Mouse (Mus musculus) midbrain, embryonic 14.5 days (tissue): ENCODE data around the gene Gas2l1. TPM values are rescaled to one million over a fixed set of nuclear protein-coding genes. Genes with fewer than 3 reads are reported as not detected.

ENCODE experiments used
- ATAC-seq: fragments of 200-750 bp; cut with Nextera tagmentation; 2 replicates; pipeline ENCODE4 v1.8.0; 2017; ENCODE audit warnings: moderate number of reproducible peaks, moderate library complexity; ENCODE audit not compliant: low FRiP score, low TSS enrichment
- DNase-seq: peaks from one replicate; pipeline ENCODE4 v3.0.0-alpha.2; 2015
- H3K27ac ChIP-seq: fragments of 300-500 bp; sonication (generic); replicated peaks from 2 replicates; pipeline ENCODE4 v1.5.1; 2014; ENCODE audit warnings: mild to moderate bottlenecking, low read depth, low read length, moderate library complexity
- H3K27me3 ChIP-seq: fragments of 300-500 bp; sonication (generic); 2 replicates; pipeline ENCODE4 v1.6.1; 2014; ENCODE audit warnings: low read length, control low read depth, mixed read lengths; ENCODE audit not compliant: control insufficient read depth, insufficient read depth
- H3K36me3 ChIP-seq: fragments of 300-500 bp; sonication (generic); 2 replicates; pipeline ENCODE4 v1.6.1; 2014; ENCODE audit warnings: low read length, control low read depth; ENCODE audit not compliant: control insufficient read depth, insufficient read depth
- H3K4me1 ChIP-seq: fragments of 300-500 bp; sonication (generic); 2 replicates; pipeline ENCODE4 v1.6.1; 2014; ENCODE audit warnings: mild to moderate bottlenecking, antibody characterized with exemption, low read length, control low read depth; ENCODE audit not compliant: control insufficient read depth, insufficient read depth
- H3K4me2 ChIP-seq: fragments of 300-500 bp; sonication (generic); 2 replicates; pipeline ENCODE4 v1.6.1; 2014; ENCODE audit warnings: mild to moderate bottlenecking, low read length, moderate library complexity
- H3K4me3 ChIP-seq: fragments of 300-500 bp; sonication (generic); replicated peaks from 2 replicates; pipeline ENCODE4 v1.5.1; 2014; ENCODE audit warnings: low read depth, low read length
- H3K9ac ChIP-seq: fragments of 300-500 bp; sonication (generic); replicated peaks from 2 replicates; pipeline ENCODE4 v1.6.1; 2014; ENCODE audit warnings: mild to moderate bottlenecking, low read length, moderate library complexity
- H3K9me3 ChIP-seq: fragments of 300-500 bp; sonication (generic); 2 replicates; pipeline ENCODE4 v1.6.1; 2016; ENCODE audit warnings: low read length, control low read depth, mixed read lengths; ENCODE audit not compliant: control insufficient read depth
- WGBS: fragments of 180-500 bp; shearing (Covaris S2); extraction: QIAGEN DNeasy Blood & Tissue Kit; methylation state at CpG from one replicate; pipeline ENCODE4 v1.1.7; 2014; 5-methylcytosine and 5-hydroxymethylcytosine counted together
- polyA plus RNA-seq: library from polyadenylated mRNA; unstranded; fragments of >200 nt; fragmentation: Nextera tagmentation; extraction: Ambion mirVana; gene quantifications from 2 replicates; pipeline ENCODE4 v1.2.1, GENCODE M21; 2014

The Gas2l1 gene
- polyA plus RNA-seq, 1 experiment from 2014 or later, result 22.1 TPM

GRCm38 (mm10) chr11:5055945-5056938 lies 8.9 kb downstream of the Gas2l1 start:
- no peak overlapping the region for H3K9ac ChIP-seq
- ATAC-seq (no peak), DNase-seq (no peak)
- H3K4me1 ChIP-seq, result peaks cover 19% of the 10 kb centered on the region
- H3K36me3 ChIP-seq, result 0 out of 2 replicates have a peak, but pooled peaks cover 5% of the 10 kb centered on the region
- H3K27ac ChIP-seq, result no peak overlapping the region
- no peaks in the 10 kb centered on the region for H3K9me3 ChIP-seq
- H3K4me3 ChIP-seq, result no peak overlapping the region
- 17% methylated on average over 23 of the region's 23 CpGs for WGBS
- H3K27me3 ChIP-seq, result peaks cover 53% of the 10 kb centered on the region
- no peak overlapping the region for H3K4me2 ChIP-seq

- Histone ChIP-seq H3K4me3 (no peak overlapping the region), H3K9me3 (no peaks in the 10 kb centered on the region), H3K27me3 (peaks cover 40% of the 10 kb centered on the region), H3K27ac (no peak overlapping the region), H3K36me3 (no peaks in the 10 kb centered on the region), H3K4me1 (peaks cover 15% of the 10 kb centered on the region), H3K9ac (no peak overlapping the region), H3K4me2 (no peak overlapping the region)
- WGBS, result 75% methylated on average over 6 of the region's 6 CpGs
- DNase-seq (no peak), ATAC-seq (no peak)
Measured at GRCm38 (mm10) chr11:5054874-5055273, 10.3 kb downstream of the Gas2l1 start.

GRCm38 (mm10) chr11:5054151-5054550 lies 11.0 kb downstream of the Gas2l1 start:
- WGBS, result 91% methylated on average over 14 of the region's 14 CpGs

GRCm38 (mm10) chr11:5052200-5052854 lies 12.8 kb downstream of the Gas2l1 start:
- H3K4me1 ChIP-seq, result peaks cover 6% of the 10 kb centered on the region; the same call in 1 of the 2 replicates
- no peak for ATAC-seq
- no peak overlapping the region for H3K4me3 ChIP-seq
- no peak overlapping the region for H3K4me2 ChIP-seq
- H3K9me3 ChIP-seq, result no peaks in the 10 kb centered on the region
- no peak for DNase-seq
- H3K27ac ChIP-seq, result no peak overlapping the region
- 77% methylated on average over 10 of the region's 10 CpGs for WGBS
- no peaks in the 10 kb centered on the region for H3K36me3 ChIP-seq
- no peak overlapping the region for H3K9ac ChIP-seq
- H3K27me3 ChIP-seq, result peaks cover 16% of the 10 kb centered on the region

More at GRCm38 (mm10) chr11:5054151-5054550, 11.0 kb downstream of the Gas2l1 start:
- Histone ChIP-seq H3K4me3 (no peak overlapping the region), H3K9ac (no peak overlapping the region), H3K27me3 (peaks cover 32% of the 10 kb centered on the region), H3K9me3 (no peaks in the 10 kb centered on the region), H3K4me1 (peaks cover 15% of the 10 kb centered on the region), H3K27ac (no peak overlapping the region), H3K36me3 (no peaks in the 10 kb centered on the region), H3K4me2 (no peak overlapping the region)
- ATAC-seq, result no peak
- DNase-seq, result no peak

GRCm38 (mm10) chr11:5051629-5052028 lies 13.5 kb downstream of the Gas2l1 start:
- 76% methylated on average over 10 of the region's 10 CpGs for WGBS
- peaks cover 9% of the 10 kb centered on the region for H3K27me3 ChIP-seq
- H3K4me2 ChIP-seq, result no peak overlapping the region
- no peak overlapping the region for H3K27ac ChIP-seq
- no peak overlapping the region for H3K4me3 ChIP-seq
- H3K4me1 ChIP-seq, result peaks cover 6% of the 10 kb centered on the region; the same call in 1 of the 2 replicates
- H3K9me3 ChIP-seq, result no peaks in the 10 kb centered on the region
- ATAC-seq (no peak), DNase-seq (no peak)
- no peaks in the 10 kb centered on the region for H3K36me3 ChIP-seq
- H3K9ac ChIP-seq, result no peak overlapping the region

GRCm38 (mm10) chr11:5046321-5046926 lies 18.7 kb downstream of the Gas2l1 start:
- Histone ChIP-seq H3K27me3 (no peaks in the 10 kb centered on the region), H3K9me3 (no peaks in the 10 kb centered on the region), H3K4me1 (no peaks in the 10 kb centered on the region), H3K4me3 (no peak overlapping the region), H3K4me2 (no peak overlapping the region), H3K9ac (no peak overlapping the region), H3K36me3 (peaks cover 11% of the 10 kb centered on the region), H3K27ac (no peak overlapping the region)
- DNase-seq, result no peak
- ATAC-seq, result no peak
- WGBS, result 54% methylated on average over 12 of the region's 12 CpGs

- Histone ChIP-seq H3K4me3 (no peak overlapping the region), H3K27me3 (no peaks in the 10 kb centered on the region), H3K9me3 (no peaks in the 10 kb centered on the region), H3K4me1 (no peaks in the 10 kb centered on the region), H3K27ac (no peak overlapping the region), H3K9ac (no peak overlapping the region), H3K4me2 (no peak overlapping the region), H3K36me3 (peaks cover 47% of the 10 kb centered on the region)
- ATAC-seq (no peak), DNase-seq (no peak)
- 91% methylated on average over 8 of the region's 8 CpGs for WGBS
Measured at GRCm38 (mm10) chr11:5042645-5043381, 22.3 kb downstream of the Gas2l1 start.

- DNase-seq (no peak), ATAC-seq (no peak)
- Histone ChIP-seq H3K36me3 (peaks cover 62% of the 10 kb centered on the region), H3K27ac (no peak overlapping the region), H3K27me3 (no peaks in the 10 kb centered on the region), H3K9ac (no peak overlapping the region), H3K4me1 (no peaks in the 10 kb centered on the region), H3K4me2 (no peak overlapping the region), H3K9me3 (no peaks in the 10 kb centered on the region), H3K4me3 (no peak overlapping the region)
- WGBS, result 88% methylated on average over 18 of the region's 18 CpGs
Measured at GRCm38 (mm10) chr11:5041144-5041780, 23.9 kb downstream of the Gas2l1 start.
